Mouse (Mus musculus): ENCODE measurements around the gene Gm9972.
A peak's percentile ranks its signal among the peaks of the same experiment; 100 is the strongest.

Gene Gm9972

DNA sequence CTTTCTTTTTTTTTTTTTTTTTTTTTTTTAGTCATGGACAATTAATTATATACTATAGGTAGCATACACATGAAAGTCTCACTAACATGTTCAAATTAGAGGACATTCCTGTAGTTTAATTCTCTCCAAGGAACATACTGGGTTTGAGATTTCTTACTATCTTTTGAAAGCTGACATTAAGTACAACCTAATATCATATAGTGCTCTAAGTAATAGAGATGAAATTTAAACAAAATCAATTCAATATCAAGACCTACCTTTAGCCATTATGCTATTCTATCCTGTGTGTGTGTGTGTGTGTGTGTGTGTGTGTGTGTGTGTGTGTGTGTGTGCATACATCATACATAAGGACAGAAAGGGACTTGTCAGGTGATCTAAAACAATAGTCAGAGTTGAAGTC, at the start of gene Gm9972:
TSS of gene Gm9972 (plus strand) at position 301 of the 400 bp plus-strand sequence.
- no peak for DNase-seq (ENCODE audit: low spot score in 2 of 2)

DNA sequence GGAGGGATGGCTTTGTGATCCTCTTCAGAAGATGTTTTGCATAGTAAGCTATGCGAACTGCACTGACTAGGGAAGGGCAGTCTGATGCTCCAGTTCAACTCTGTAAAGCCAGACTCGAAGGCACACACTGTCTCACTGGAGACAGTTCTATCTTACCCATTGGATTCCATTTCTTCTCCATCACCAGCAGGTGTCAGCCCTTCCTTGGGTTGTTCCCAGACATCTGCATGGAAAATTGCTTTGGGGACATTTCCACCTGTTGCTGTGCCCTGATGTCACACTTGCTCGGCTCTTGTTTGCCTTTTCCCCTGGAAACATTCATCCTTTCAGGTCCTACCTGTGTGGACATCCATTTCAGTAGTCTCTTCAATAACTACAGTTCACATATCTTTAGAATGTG, 36.4 kb upstream of the Gm9972 start:
- DNase-seq (ENCODE audit: low spot score in 2 of 2): peak; percentile 3 to 11

DNA sequence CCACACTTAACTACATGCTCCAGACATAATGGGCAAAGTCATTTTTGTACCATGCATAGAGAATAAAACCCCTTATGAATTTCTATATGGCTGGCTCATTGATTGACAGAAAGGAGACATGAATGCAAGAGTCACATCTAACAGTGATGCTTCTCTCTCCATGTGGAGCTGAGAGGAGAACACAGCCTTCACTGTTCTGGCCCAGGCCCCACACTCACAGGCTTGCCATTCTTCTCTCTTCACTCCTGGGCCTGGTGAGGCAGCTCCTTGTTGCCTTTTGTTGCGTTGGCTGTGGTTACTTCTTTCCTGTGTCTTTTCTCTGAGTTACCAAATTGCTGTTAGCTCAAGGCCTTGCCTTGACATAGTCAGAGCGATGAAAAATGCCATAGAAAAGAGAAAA, 23.6 kb upstream of the Gm9972 start:
- DNase-seq (ENCODE audit: low spot score in 2 of 2): no peak

DNA sequence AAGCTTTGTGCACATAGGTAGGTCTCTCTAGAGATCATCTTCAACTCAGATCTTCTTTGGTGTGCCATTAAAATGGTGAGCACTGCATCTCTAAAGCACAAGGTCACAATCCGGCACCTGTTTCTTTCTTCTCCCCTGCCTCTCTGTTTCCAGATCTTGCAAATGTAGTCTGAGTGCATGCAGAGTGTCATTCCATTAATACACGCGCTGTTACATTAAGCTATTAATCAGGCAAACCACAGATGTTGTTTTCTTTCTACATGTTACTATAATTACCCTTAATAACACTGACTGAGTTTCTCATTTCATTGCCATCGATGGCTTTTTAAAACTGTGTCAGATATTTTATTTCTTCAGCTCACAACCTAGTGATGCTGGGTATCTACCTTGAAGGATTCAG, 22.6 kb upstream of the Gm9972 start:
- DNase-seq (ENCODE audit: low spot score in 2 of 2): no peak

DNA sequence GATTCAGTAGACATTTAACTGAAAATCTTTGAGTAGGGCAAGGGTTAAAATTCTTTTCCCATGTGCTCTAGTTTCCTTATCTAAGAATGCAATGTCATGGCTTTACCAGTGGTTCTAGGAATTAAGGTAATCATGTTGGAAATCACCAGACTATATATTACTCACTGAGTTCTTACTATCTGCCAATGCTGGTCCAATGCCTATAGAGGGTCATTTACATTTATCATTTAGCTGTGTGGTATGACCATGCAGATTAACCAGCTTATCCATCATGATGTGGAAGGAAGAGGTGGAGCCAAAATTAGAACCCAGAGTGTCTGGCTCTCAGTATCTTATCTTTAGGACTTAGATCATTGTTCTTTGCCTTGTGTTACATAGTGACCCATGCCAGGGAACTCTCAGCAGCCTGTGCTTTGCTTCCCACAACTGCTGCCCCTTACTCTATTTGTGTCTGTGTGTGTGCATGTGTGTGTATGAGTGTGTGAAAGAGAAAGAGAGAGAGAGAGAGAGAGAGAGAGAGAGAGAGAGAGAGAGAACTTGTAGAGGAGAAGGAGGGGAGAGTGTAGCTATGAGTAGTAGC, 12.3 kb upstream of the Gm9972 start:
- DNase-seq (ENCODE audit: low spot score in 2 of 2): no peak

DNA sequence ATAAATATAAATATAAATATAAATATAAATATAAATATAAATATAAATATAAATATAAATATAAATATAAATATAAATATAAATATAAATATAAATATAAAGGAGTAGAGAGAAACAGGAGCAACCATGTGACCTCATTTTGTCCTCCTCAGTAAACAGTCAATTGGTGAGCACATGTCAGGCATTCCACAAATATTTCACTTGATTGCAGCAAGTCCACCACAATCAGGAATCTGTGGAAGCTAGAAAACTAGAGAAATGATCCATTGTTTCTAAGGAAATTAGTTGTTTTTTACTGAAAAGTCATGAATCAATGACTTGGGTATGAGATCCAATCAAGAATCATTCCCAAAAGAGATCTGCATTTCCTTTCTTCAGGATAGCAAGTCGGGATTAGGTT, 5.7 kb upstream of the Gm9972 start:
- DNase-seq (ENCODE audit: low spot score in 2 of 2): no peak

DNA sequence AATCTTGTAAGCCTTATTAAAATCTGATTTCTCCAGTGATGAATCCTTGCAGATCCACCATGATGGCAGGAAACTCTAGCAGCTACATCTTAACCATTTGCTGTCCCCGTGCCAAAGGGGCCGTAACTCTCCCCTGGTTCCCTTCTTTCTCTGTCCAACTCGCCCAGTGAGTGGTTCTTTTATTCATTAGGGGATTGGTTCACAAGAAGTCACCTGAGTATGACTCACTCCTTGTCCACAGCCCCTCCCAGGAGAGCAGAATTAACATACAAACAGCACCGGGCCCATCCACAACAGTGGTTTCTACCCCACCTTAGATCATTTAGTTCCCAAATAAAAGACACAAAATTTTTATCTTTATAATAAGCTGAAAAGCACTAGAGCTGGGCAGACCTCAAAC, 3.4 kb upstream of the Gm9972 start:
- no peak for DNase-seq (ENCODE audit: low spot score in 2 of 2)

DNA sequence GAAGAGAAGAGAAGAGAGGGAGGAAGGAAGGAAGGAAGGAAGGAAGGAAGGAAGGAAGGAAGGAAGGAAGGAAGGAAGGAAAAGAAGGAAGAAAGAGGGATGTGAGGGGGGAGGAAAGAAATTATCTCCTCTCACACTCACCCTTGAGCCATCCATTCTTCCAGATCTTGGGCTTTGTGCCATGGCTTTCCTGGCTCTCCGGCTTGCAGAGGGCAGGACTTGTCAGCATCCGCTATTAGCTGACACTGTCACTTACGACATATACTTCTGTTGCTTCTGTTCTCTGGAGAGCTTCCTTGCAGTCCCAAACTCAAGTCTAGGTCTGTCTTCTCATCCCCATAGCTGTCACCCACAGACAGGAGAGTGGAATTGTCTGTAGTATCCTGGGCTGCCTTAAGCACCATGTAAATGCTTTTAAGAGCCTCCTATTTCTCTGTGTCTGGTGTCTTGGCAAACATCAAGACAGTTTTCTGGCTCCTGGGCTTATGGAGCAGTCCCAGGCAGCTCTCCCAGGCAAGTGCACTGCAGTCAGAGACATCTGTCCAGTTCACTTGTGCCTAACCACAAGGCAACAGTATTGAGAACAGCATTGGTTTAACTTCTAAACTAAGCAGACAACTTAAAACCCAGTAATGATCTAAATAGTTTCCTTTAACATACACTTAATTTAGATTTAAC, 10.5 kb downstream of the Gm9972 start:
- DNase-seq (ENCODE audit: low spot score in 2 of 2): no peak

DNA sequence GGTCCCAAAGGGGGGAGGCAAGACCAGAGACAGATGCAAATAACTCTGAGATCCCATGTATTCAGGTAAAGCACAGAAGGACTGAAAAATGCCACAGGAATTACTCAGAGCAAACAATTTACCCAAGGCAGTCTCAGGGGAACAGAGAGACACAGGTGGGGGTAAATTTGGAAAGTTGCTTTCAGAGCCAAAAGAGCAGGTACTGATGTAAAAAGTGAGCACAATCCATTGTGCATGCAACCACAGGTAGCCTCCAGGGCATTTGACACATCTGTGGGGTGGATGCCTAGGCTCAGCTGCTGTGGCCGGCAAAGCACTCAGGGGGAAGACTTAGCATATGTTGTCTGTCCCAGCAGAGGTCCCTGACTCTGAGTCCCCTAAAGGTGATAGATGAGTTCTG, 13.8 kb downstream of the Gm9972 start:
- DNase-seq (ENCODE audit: low spot score in 2 of 2): no peak

DNA sequence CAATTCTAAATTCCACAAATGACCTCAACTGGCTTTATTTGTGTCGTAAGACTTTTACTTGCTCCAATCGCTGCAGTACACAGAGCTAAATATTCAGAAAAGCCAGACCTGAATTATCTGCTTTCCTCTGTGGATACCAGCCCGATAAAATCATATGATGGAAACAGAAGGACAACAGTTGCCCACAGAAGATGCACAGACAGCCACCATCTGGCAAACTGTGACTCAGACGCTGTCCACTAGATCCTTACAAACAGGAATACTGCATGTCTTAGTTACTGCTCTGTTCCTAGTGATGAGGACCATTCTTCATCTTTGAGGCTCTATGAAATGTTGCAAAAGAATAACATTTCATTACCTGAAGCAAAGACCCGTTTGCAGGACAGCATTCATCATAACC, 19.4 kb downstream of the Gm9972 start:
- DNase-seq (ENCODE audit: low spot score in 2 of 2): no peak

DNA sequence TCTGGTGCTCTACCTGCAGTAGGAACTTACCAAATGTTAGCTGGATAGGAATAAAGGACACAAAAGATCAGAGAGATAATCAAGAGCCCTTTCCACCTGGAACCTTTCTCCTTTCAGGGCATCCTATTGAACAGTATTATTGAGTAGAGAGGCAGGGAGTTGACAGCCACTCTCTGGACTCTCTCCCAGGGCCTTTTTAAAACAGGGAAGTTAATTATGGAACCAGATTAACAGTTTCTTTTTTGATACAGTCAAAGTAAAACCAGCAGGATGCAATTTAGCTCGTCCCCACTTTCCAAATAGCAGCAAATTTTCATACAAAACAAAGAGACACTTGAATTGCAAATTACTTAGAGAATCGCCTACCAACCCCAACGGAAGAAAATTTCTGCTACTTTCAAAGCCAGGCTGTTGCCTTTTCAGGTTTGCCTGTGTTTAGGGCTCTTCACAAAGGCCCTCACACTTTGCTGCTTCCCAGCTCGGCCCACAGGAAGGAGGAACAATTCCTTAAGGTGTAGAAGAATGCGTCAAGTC, 24.0 kb downstream of the Gm9972 start:
- DNase-seq (ENCODE audit: low spot score in 2 of 2): no peak

DNA sequence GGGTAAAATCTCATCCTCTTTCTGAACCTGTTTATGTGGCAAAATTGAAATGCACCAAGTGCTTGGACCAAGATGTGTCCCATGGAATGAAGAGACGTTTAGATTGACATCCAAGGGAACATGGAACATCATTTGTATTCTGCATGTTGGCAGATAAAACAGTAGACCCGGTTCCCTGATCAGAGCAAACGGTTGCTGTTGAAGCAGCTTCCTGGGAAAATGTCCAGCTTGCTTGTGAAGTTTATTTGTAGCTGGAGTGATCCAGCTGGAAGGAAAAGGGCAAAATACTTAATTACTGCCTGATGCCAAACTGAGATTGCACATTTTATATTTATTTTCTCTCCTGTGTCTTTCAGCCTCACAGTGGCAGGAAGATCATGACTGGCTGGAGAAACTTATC, 26.7 kb downstream of the Gm9972 start:
- no peak for DNase-seq (ENCODE audit: low spot score in 2 of 2)

DNA sequence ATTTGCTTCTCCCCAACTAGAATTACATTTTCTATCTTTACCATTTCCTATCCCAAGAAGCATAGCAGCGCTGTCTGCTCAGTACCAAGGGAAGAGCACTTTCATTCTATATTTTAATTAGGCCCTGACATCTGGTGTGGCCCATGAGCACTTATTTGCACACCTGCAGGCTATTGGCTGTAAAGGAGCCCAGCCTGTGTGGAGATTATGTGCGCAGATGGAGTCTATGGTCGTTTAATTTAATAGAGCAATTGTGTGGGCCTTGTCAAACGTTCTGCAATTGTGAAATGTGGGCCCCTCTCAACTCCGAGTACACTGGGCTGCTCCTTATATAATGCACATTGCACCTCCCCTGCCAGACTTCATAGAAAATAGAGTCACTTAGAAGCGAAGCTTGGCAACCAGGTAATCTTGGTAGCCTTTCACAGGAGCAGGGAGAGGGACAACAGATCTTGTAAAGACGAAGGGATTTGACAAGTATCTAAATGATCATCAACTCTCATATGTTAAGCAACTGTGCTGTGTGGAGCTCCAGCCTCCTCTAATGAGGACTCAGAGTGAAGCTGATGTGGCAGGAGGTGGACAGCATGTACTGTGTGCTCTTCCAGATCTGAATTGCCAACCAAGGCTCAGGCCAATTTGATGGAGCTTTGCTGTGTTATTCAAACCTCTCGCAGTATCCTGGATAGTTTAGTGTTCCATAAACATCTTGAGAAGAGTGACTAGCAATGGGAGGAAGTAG, 50.9 kb downstream of the Gm9972 start:
- DNase-seq (ENCODE audit: low spot score in 2 of 2): no peak

Data from frontal cortex, postnatal 14 days (tissue).